Mouse (Mus musculus): ENCODE data around the gene Commd2.

Commd2 gene

DNA sequence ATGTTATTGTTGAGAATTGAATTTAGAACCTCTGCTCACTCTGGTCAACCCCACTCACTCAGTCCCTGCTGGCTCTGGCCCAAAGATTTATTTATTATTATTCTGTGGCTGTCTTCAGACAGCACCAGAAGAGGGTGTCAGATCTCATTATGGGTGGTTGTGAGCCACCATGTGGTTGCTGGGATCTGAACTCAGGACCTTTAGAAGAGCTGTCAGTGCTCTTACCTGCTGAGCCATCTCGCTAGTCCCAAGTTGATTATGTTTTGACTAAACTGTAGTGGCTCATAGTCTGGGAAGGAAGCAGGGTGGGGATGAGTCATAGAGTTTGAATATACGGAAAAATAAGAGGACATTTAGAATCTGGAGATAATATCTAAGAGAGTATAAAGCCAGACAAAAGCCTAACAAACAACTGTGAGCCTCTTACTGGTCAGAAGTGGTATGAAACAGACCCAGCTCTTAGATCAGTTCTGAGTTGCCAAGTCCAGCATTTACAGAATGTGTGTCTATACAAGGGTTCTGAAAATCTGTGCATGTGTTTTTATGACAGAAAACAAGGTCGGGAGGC is 39.0 kb downstream of the Commd2 start:
- no peak for DNase-seq (ENCODE audit: low spot score)

DNA sequence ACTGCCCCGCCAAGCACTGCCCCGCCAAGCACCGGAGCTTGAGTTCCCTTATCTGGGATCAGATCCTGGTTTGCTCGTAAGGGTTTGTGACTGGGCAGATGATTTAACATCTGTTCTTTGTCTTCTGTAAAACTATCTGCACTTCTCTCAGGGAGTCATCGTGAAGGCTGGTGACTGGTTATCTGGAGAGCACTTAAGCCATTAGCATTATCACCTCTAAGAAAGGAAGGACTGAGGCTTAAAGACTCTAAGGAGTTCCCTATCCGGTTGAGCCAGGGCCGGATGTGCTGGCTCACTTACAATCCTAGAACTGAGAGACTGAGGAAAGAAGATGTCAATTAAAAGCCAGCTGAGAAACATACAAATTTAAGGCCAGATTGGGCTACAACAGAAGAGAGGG is 39.7 kb downstream of the Commd2 start:
- no peak for DNase-seq (ENCODE audit: low spot score)

DNA sequence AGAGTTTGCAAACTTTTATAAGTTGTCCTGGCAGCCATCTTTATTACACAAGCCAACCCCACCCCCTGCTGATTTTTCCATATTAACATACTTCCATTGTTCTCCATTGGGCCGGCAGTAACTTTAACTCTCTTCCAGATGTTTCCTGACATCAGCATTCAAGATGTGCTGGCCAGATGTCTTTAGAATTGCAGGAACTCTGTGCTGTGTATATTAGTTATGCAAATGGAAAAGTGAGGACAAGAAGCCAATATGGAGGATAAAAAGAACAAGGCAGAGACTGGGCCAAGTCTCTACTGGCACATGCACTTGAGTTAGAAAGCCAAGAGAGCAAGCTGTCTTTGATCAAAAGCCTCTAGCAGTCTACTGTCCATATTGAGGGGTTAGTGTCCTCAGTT is 46.9 kb downstream of the Commd2 start:
- DNase-seq (ENCODE audit: low spot score) = no peak

DNA sequence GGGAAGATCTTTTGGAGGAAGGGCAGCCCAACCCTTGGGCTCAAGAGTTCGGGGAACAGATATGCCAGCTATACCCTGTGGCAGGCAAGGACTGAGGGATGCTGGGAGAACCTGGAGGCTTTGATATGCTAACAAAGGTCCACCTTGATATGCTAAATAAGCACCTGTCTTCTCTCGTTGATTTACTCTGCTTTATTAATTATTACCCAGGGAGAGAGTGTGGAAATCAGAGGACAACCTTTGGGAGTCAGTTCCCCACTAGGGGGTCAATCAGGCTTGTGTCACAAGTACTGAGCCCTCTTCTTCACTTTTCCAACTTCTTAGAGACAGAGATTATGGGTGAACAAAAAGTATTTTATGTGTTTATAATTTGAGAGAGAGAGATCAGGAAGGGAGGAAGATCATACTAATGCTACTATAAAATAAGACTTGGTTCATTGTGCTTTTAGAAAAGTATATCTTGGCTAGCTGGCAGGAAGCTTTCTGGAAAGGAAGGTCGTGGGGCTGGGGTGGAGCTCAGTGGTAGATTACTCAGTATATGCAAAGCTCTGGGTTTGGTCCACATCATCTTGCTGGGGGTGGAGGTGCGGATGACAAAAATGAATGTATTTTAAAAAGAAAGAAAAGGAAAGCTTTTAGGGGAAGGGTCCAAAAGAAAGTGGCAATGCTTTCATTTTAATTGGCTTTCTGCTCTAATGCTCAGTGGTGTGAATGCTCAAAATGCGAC is 47.5 kb downstream of the Commd2 start:
- DNase-seq (ENCODE audit: low spot score) = no peak

DNA sequence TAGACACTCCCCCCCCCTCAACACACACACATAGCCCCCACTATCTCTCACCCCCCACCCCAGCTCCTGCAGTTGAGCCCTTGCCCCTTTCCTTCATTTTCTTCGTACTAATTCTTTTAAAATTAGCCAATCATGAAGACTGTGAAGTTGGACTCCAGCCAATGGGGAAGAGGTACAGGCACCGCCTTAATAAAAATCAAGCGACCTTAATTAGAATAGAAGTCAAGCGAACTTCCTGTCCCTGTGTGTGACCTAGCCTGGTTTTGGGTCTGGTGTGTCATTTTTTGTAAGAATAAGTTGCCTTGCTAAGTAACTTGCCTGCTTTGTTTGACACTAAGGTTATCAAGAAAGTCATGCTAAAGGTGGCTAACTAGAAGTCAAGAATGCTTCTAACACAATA is 48.9 kb downstream of the Commd2 start:
- no peak for DNase-seq (ENCODE audit: low spot score)

DNA sequence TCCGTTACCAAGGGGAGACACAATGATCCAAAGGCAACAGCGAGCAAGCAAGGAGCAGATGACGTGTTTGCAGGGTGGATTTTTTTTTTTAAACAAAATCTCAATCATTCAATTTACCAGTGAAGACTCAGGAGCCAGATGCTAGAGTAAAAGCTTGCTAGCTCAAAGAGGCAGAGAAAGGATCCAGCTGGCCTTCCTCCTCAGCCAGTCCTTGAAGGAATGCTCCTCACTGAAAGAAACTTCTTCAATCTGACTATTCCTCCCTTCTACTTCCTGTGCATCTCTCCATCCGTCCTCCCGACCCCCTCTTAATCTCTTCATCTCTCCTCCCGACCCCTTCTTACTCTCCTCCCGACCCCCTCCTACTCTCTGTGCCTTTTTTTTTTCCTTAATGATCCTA is 54.9 kb downstream of the Commd2 start:
- no peak for DNase-seq (ENCODE audit: low spot score)

DNA sequence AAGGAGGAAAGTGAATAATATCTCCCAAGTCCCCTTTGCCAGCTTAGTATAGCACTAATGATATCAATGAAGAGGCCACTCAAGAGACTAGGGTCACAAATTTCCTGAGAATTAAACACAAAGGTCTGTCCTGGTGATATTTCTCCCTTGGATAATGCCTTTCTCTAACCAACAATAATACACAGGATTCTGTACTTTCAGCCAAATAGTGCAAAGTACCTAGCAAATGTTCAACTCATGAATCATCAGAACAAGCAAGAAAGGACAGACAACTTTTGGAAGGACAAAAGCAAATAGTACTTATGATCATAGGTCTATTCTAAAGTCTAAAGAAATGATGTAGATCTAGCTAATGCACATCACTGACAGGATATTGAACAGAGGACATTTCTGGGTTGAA is 56.0 kb downstream of the Commd2 start:
- no peak for DNase-seq (ENCODE audit: low spot score)

Measured in ovary, postnatal 10 days (tissue).